Mouse (Mus musculus): ENCODE measurements around the gene Phactr4. TPM values are rescaled to one million over a fixed set of nuclear protein-coding genes. Genes with fewer than 3 reads are reported as not detected.

Gene Phactr4
- total and polyA plus RNA-seq, 2 experiments from 2014 or later, result 4.4 to 10.0 TPM

GRCm38 (mm10) chr4:132401016-132401415 is 21.3 kb downstream of the Phactr4 start:
- H3K4me3 ChIP-seq (ENCODE audit: low read depth, low read length), result no peak overlapping the region
- DNase-seq (ENCODE audit: low spot score), result no peak
- WGBS, result 92% methylated on average over 9 of the region's 9 CpGs
- no peaks in the 10 kb centered on the region for H3K36me3 ChIP-seq (replicated peaks; ENCODE audit: control insufficient read depth, insufficient read depth, low read length)
- no peak overlapping the region for H3K9ac ChIP-seq (replicated peaks; ENCODE audit: low read depth, low read length)
- H3K9me3 ChIP-seq (replicated peaks; ENCODE audit: control insufficient read depth, low read length), result no peaks in the 10 kb centered on the region
- no peak for ATAC-seq (ENCODE audit: insufficient read depth, low read depth)
- H3K27ac ChIP-seq (ENCODE audit: low read depth), result no peak overlapping the region
- TF ChIP-seq CTCF (IDR thresholded peaks at IDR 0.05; ENCODE audit: low read depth), result no peak
- peaks cover 16% of the 10 kb centered on the region for H3K4me1 ChIP-seq (ENCODE audit: control insufficient read depth, insufficient read depth)
- H3K27me3 ChIP-seq (ENCODE audit: control insufficient read depth, insufficient read depth, low read length), result no peaks in the 10 kb centered on the region
- H3K4me2 ChIP-seq (ENCODE audit: low read depth, low read length), result no peak overlapping the region

GRCm38 (mm10) chr4:132398863-132399262 is 23.4 kb downstream of the Phactr4 start:
- Histone ChIP-seq H3K9ac (replicated peaks; ENCODE audit: low read depth, low read length) (no peak overlapping the region), H3K27ac (ENCODE audit: low read depth) (peak overlapping the region; percentile 22; the same call in 1 of the 2 replicates), H3K4me1 (ENCODE audit: control insufficient read depth, insufficient read depth) (peaks cover 16% of the 10 kb centered on the region), H3K4me3 (ENCODE audit: low read depth, low read length) (no peak overlapping the region), H3K27me3 (ENCODE audit: control insufficient read depth, insufficient read depth, low read length) (no peaks in the 10 kb centered on the region), H3K4me2 (ENCODE audit: low read depth, low read length) (no peak overlapping the region), H3K9me3 (replicated peaks; ENCODE audit: control insufficient read depth, low read length) (no peaks in the 10 kb centered on the region), H3K36me3 (replicated peaks; ENCODE audit: control insufficient read depth, insufficient read depth, low read length) (no peaks in the 10 kb centered on the region)
- WGBS, result 42% methylated on average over 5 of the region's 5 CpGs
- TF ChIP-seq EP300 (IDR thresholded peaks at IDR 0.05; ENCODE audit: low read depth) (no peak), CTCF (IDR thresholded peaks at IDR 0.05; ENCODE audit: low read depth) (no peak)
- no peak for DNase-seq (ENCODE audit: low spot score)
- ATAC-seq (ENCODE audit: insufficient read depth, low read depth), result no peak

DNA sequence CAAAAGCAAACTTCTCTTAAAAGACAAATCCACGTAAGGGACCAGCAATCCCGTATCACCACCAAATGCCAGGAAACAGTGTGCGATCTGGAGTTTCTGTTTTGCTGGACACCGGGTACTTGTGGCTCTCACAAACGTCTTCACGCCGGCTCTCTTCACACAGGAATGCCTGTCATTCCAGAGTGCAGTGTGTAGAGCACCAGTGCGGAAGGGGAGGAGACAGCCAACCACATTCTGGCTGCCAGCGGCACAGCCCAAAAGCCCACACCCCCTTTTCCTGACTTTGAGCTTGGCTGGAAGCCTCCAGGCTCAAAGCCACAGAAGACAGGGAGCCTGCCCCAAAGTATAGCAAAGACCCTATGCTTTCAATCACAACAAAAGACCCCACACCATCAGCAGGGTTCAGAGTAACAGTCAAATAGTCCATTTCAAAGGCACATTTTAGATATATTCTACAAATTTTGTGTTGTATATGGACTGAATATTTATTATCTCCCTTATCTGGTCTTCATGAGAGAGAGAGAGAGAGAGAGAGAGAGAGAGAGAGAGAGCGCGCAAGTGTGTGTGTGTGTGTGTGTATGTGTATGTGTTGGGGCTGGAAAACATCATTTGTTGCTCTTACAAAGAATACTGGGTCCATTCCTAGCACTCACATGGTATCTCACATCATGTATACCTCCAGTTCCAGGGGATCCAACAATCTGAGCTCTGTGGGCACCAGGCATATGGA is 24.1 kb downstream of the Phactr4 start:
- ATAC-seq (ENCODE audit: insufficient read depth, low read depth) (peak; percentile 97), DNase-seq (ENCODE audit: low spot score) (peak; percentile 97)
- no peaks in the 10 kb centered on the region for H3K36me3 ChIP-seq (replicated peaks; ENCODE audit: control insufficient read depth, insufficient read depth, low read length)
- H3K27me3 ChIP-seq (ENCODE audit: control insufficient read depth, insufficient read depth, low read length), result no peaks in the 10 kb centered on the region
- 4% methylated on average over 11 of the region's 11 CpGs for WGBS
- peaks cover 16% of the 10 kb centered on the region for H3K4me1 ChIP-seq (ENCODE audit: control insufficient read depth, insufficient read depth)
- H3K9ac ChIP-seq (replicated peaks; ENCODE audit: low read depth, low read length), result peak overlapping the region; percentile 58
- peak overlapping the region; percentile 57 for H3K4me3 ChIP-seq (ENCODE audit: low read depth, low read length)
- no peak; the same call in 1 of the 2 replicates for TF ChIP-seq CTCF (IDR thresholded peaks at IDR 0.05; ENCODE audit: low read depth)
- no peak for TF ChIP-seq EP300 (IDR thresholded peaks at IDR 0.05; ENCODE audit: low read depth)
- H3K27ac ChIP-seq (ENCODE audit: low read depth), result peak overlapping the region; percentile 84
- H3K9me3 ChIP-seq (replicated peaks; ENCODE audit: control insufficient read depth, low read length), result no peaks in the 10 kb centered on the region
- H3K4me2 ChIP-seq (ENCODE audit: low read depth, low read length), result peak overlapping the region; percentile 75

- Histone ChIP-seq H3K4me3 (ENCODE audit: low read depth, low read length) (peak overlapping the region; percentile 57), H3K4me1 (ENCODE audit: control insufficient read depth, insufficient read depth) (peaks cover 16% of the 10 kb centered on the region), H3K9ac (replicated peaks; ENCODE audit: low read depth, low read length) (no peak overlapping the region), H3K4me2 (ENCODE audit: low read depth, low read length) (peak overlapping the region; percentile 75), H3K27me3 (ENCODE audit: control insufficient read depth, insufficient read depth, low read length) (no peaks in the 10 kb centered on the region), H3K36me3 (replicated peaks; ENCODE audit: control insufficient read depth, insufficient read depth, low read length) (no peaks in the 10 kb centered on the region), H3K27ac (ENCODE audit: low read depth) (peak overlapping the region; percentile 84), H3K9me3 (replicated peaks; ENCODE audit: control insufficient read depth, low read length) (no peaks in the 10 kb centered on the region)
- 50% methylated on average over 3 of the region's 3 CpGs for WGBS
- no peak for DNase-seq (ENCODE audit: low spot score)
- no peak for ATAC-seq (ENCODE audit: insufficient read depth, low read depth)
- TF ChIP-seq CTCF (IDR thresholded peaks at IDR 0.05; ENCODE audit: low read depth), result no peak
- no peak for TF ChIP-seq EP300 (IDR thresholded peaks at IDR 0.05; ENCODE audit: low read depth)
Measured at GRCm38 (mm10) chr4:132397120-132397519, 25.2 kb downstream of the Phactr4 start.

GRCm38 (mm10) chr4:132396251-132396650 is 26.0 kb downstream of the Phactr4 start:
- H3K4me3 ChIP-seq (ENCODE audit: low read depth, low read length), result no peak overlapping the region

More at GRCm38 (mm10) chr4:132396251-132396650, 26.0 kb downstream of the Phactr4 start:
- Histone ChIP-seq H3K27me3 (ENCODE audit: control insufficient read depth, insufficient read depth, low read length) (no peaks in the 10 kb centered on the region), H3K9ac (replicated peaks; ENCODE audit: low read depth, low read length) (no peak overlapping the region), H3K9me3 (replicated peaks; ENCODE audit: control insufficient read depth, low read length) (no peaks in the 10 kb centered on the region), H3K4me1 (ENCODE audit: control insufficient read depth, insufficient read depth) (peaks cover 16% of the 10 kb centered on the region), H3K36me3 (replicated peaks; ENCODE audit: control insufficient read depth, insufficient read depth, low read length) (no peaks in the 10 kb centered on the region), H3K27ac (ENCODE audit: low read depth) (no peak overlapping the region), H3K4me2 (ENCODE audit: low read depth, low read length) (0 out of 2 replicates have a peak overlapping the region, but pooled peaks have one; percentile 1)
- ATAC-seq (ENCODE audit: insufficient read depth, low read depth) (no peak), DNase-seq (ENCODE audit: low spot score) (no peak)
- no peak for TF ChIP-seq CTCF (IDR thresholded peaks at IDR 0.05; ENCODE audit: low read depth)
- no peak for TF ChIP-seq EP300 (IDR thresholded peaks at IDR 0.05; ENCODE audit: low read depth)
- 91% methylated on average over 7 of the region's 7 CpGs for whole genome bisulfite sequencing

Measured in heart, postnatal 0 days (tissue).